Mouse (Mus musculus) hindbrain, embryonic 16.5 days (tissue): ENCODE measurements around the gene Slc6a21. TPM values are rescaled to one million over a fixed set of nuclear protein-coding genes. Genes with fewer than 3 reads are reported as not detected.
A peak's percentile ranks its signal among the peaks of the same experiment; 100 is the strongest.

ENCODE experiments used
- ATAC-seq: fragments of 200-750 bp; cut with Nextera tagmentation; 2 replicates; pipeline ENCODE4 v1.8.0; 2017; ENCODE audit warnings: moderate TSS enrichment, moderate library complexity
- H3K27ac ChIP-seq: fragments of 300-500 bp; sonication (generic); 2 replicates; pipeline ENCODE4 v1.5.1; 2014; ENCODE audit warnings: low read depth, mild to moderate bottlenecking, control low read depth, low read length, moderate library complexity
- H3K27me3 ChIP-seq: fragments of 300-500 bp; sonication (generic); replicated peaks from 2 replicates; pipeline ENCODE4 v1.6.1; 2014; ENCODE audit warnings: low read length; ENCODE audit not compliant: control insufficient read depth, insufficient read depth
- H3K36me3 ChIP-seq: fragments of 300-500 bp; sonication (generic); 2 replicates; pipeline ENCODE4 v1.6.1; 2014; ENCODE audit warnings: mild to moderate bottlenecking, low read length, moderate library complexity, mixed read lengths; ENCODE audit not compliant: control insufficient read depth, insufficient read depth
- H3K4me1 ChIP-seq: fragments of 300-500 bp; sonication (generic); 2 replicates; pipeline ENCODE4 v1.6.1; 2014; ENCODE audit warnings: low read depth, low read length; ENCODE audit not compliant: control insufficient read depth, insufficient read depth
- H3K4me2 ChIP-seq: fragments of 300-500 bp; sonication (generic); 2 replicates; pipeline ENCODE4 v1.6.1; 2014; ENCODE audit warnings: mild to moderate bottlenecking, low read length, control low read depth, moderate library complexity
- H3K4me3 ChIP-seq: fragments of 300-500 bp; sonication (generic); 2 replicates; pipeline ENCODE4 v1.5.1; 2014; ENCODE audit warnings: mild to moderate bottlenecking, low read length, control low read depth, moderate library complexity
- H3K9ac ChIP-seq: fragments of 300-500 bp; sonication (generic); 2 replicates; pipeline ENCODE4 v1.6.1; 2014; ENCODE audit warnings: low read depth, mild to moderate bottlenecking, control low read depth, low read length, moderate library complexity
- H3K9me3 ChIP-seq: fragments of 300-500 bp; sonication (generic); 2 replicates; pipeline ENCODE4 v1.6.1; 2014; ENCODE audit warnings: mild to moderate bottlenecking, low read length, moderate library complexity; ENCODE audit not compliant: control insufficient read depth
- WGBS: fragments of 180-500 bp; shearing (Covaris S2); extraction: QIAGEN DNeasy Blood & Tissue Kit; methylation state at CpG from one replicate; pipeline ENCODE4 v1.1.7; 2014; 5-methylcytosine and 5-hydroxymethylcytosine counted together
- polyA plus RNA-seq: library from polyadenylated mRNA; unstranded; fragments of >200 nt; fragmentation: Nextera tagmentation; extraction: Ambion mirVana; gene quantifications from 2 replicates; pipeline ENCODE4 v1.2.1, GENCODE M21; 2015

Gene Slc6a21
- polyA plus RNA-seq, 1 experiment from 2014 or later, result not detected

DNA sequence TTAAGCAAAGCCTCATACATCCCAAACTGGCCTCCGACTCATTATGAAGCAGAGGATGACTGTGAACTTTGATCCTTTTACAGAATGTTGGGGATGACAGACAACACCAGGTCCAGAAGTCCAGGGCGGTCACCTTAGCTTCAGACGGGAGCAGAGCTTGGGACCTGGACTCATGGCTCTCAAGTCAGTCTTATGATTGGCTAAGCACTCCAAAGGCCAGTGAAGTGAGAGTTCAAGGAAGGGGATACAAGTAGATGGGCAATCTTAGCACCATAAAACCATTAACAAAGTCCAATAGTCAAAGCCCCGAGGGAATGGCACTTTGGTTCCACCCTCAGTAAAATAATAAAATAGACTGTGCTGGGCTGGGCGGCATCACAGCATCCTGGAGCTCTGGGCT is 45.8 kb downstream of the Slc6a21 start:
- no peaks in the 10 kb centered on the region; the same call in 1 of the 2 replicates for H3K9me3 ChIP-seq
- H3K4me2 ChIP-seq, result no peak overlapping the region
- peaks cover 10% of the 10 kb centered on the region; the same call in 1 of the 2 replicates for H3K36me3 ChIP-seq
- no peak overlapping the region for H3K9ac ChIP-seq
- 85% methylated on average over 5 of the region's 5 CpGs for WGBS
- H3K27me3 ChIP-seq, result no peaks in the 10 kb centered on the region
- no peak overlapping the region for H3K27ac ChIP-seq
- no peaks in the 10 kb centered on the region for H3K4me1 ChIP-seq
- no peak for ATAC-seq
- H3K4me3 ChIP-seq, result no peak overlapping the region

GRCm38 (mm10) chr7:45325800-45326199 is 48.5 kb downstream of the Slc6a21 start:
- H3K27ac ChIP-seq, result no peak overlapping the region
- no peak overlapping the region for H3K4me2 ChIP-seq
- H3K4me3 ChIP-seq, result no peak overlapping the region
- no peaks in the 10 kb centered on the region for H3K27me3 ChIP-seq
- ATAC-seq, result no peak
- peaks cover 5% of the 10 kb centered on the region; the same call in 1 of the 2 replicates for H3K36me3 ChIP-seq
- no peaks in the 10 kb centered on the region for H3K4me1 ChIP-seq
- no peak overlapping the region for H3K9ac ChIP-seq
- H3K9me3 ChIP-seq, result no peaks in the 10 kb centered on the region; the same call in 1 of the 2 replicates

- ATAC-seq, result no peak
- Histone ChIP-seq H3K27me3 (no peaks in the 10 kb centered on the region), H3K27ac (no peak overlapping the region), H3K9me3 (no peaks in the 10 kb centered on the region; the same call in 1 of the 2 replicates), H3K36me3 (peaks cover 5% of the 10 kb centered on the region; the same call in 1 of the 2 replicates), H3K4me3 (no peak overlapping the region), H3K4me2 (no peak overlapping the region), H3K4me1 (peaks cover 10% of the 10 kb centered on the region), H3K9ac (no peak overlapping the region)
- WGBS, result 77% methylated on average over 13 of the region's 13 CpGs
Observed at GRCm38 (mm10) chr7:45328841-45329475, 51.6 kb downstream of the Slc6a21 start.

DNA sequence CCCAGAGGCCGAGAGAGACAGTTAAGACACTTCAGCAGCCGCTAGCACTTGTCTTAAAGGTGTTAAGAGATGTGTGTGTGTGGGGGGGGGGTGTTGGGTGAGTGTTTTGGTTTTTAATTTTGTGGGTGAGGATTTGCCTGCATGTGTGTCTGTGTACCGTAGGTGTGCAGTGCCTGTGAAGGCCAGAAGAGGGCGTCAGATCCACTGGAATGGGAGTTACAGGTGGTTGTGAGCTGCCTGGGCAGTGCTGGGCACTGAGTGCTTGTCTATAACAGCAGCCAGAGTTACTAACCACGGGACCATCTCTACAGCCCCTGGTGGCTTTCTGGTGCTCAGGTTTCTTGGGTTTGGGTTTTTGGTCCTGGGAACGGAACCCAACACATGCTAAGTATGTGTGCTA is 54.2 kb downstream of the Slc6a21 start:
- Histone ChIP-seq H3K27me3 (no peaks in the 10 kb centered on the region), H3K27ac (no peak overlapping the region), H3K4me3 (no peak overlapping the region), H3K9ac (no peak overlapping the region), H3K4me1 (peaks cover 10% of the 10 kb centered on the region), H3K4me2 (no peak overlapping the region), H3K9me3 (no peaks in the 10 kb centered on the region), H3K36me3 (no peaks in the 10 kb centered on the region)
- WGBS, result 81% methylated on average over 6 of the region's 6 CpGs
- no peak for ATAC-seq

DNA sequence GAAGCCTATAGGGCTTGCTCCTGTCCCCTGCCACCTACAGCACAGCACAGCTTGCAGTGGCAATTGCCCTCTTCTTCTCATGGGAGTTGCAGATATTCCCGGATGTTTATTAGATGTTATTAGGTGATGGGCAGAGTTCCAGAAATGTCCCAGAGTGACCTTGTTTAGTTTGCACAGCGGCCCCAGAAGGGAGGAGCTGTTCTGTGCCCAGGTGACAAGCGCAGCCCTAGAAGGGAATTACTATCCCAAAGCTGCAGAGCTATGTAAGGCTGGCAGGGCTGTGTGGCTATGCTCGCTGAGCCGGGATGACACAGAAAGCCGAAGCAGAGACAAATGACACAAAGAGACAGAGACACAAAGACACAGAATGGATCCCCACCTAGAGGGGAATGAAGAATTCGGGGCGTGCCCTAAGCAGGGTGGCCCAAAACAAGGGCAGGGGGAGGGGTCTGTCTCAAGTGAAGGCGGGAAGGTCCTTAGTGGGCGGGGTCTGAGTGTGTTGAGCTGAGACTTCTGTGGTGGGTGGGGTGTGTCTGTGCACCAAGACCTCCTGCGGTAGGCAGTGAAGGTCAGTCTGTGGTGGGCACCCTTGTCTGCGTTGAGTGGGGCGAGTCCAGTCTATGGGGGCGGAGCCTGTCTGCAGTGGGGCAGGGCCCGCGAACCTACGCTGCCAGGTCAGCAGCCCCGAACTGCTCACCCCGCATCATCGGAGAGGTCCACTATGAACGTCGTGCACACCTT is 55.5 kb downstream of the Slc6a21 start:
- 1% methylated on average over 22 of the region's 22 CpGs for WGBS
- Histone ChIP-seq H3K9ac (peak overlapping the region; percentile 69), H3K9me3 (no peaks in the 10 kb centered on the region), H3K4me2 (peak overlapping the region; percentile 80), H3K4me3 (peak overlapping the region; percentile 59), H3K36me3 (no peaks in the 10 kb centered on the region), H3K27ac (peak overlapping the region; percentile 69), H3K27me3 (no peaks in the 10 kb centered on the region; the same call in 1 of the 2 replicates), H3K4me1 (peaks cover 10% of the 10 kb centered on the region)
- peak; percentile 69 for ATAC-seq

- Histone ChIP-seq H3K4me2 (peak within 1 kb of the TSS; percentile 80), H3K9ac (peak within 1 kb of the TSS; percentile 69), H3K4me1 (peaks cover 10% of the 10 kb centered on the region), H3K9me3 (no peaks in the 10 kb centered on the region), H3K36me3 (no peaks in the 10 kb centered on the region), H3K27ac (peak within 1 kb of the TSS; percentile 69), H3K4me3 (peak within 1 kb of the TSS; percentile 59), H3K27me3 (no peaks in the 10 kb centered on the region; the same call in 1 of the 2 replicates)
- ATAC-seq, result peak; percentile 75
- under 1% methylated on average over 34 of the region's 38 CpGs for WGBS
Observed at GRCm38 (mm10) chr7:45333431-45333982, 56.2 kb downstream of the Slc6a21 start, which contains the start of gene Trpm4. Gene Trpm4 (minus strand): TSS chr7:45333780.

- Histone ChIP-seq H3K27me3 (no peaks in the 10 kb centered on the region; the same call in 1 of the 2 replicates), H3K4me1 (peaks cover 15% of the 10 kb centered on the region), H3K36me3 (no peaks in the 10 kb centered on the region), H3K4me3 (no peak overlapping the region), H3K4me2 (no peak overlapping the region), H3K27ac (no peak overlapping the region), H3K9ac (no peak overlapping the region), H3K9me3 (no peaks in the 10 kb centered on the region)
- WGBS, result 26% methylated on average over 3 of the region's 3 CpGs
- ATAC-seq, result no peak
Observed at GRCm38 (mm10) chr7:45334605-45335004, 57.3 kb downstream of the Slc6a21 start.

DNA sequence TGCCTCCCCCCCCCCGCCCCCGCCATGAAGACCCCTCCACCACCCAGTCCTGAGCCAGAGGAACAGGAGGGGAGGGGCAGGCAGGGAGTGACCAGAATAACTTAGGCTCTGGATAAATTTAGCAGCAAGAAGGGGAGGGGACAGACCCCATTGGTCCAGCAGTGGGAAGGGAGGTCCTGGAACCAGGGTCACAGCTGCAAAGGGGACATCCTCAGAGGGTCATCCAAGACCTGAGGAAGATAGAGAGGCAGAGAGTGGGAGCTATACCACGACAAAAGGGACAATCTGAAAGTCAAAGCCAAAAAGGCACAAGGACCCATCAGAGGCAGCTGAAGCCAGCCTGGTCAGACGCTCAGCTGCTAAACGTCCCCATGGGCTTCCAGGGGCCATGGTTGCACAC is 57.7 kb downstream of the Slc6a21 start, which contains the start of gene Hrc:
Hrc (plus strand) TSS at position 235 of the 400 bp plus-strand sequence.
- Histone ChIP-seq H3K36me3 (no peaks in the 10 kb centered on the region), H3K27me3 (no peaks in the 10 kb centered on the region; the same call in 1 of the 2 replicates), H3K9ac (no peak within 1 kb of the TSS), H3K4me3 (no peak within 1 kb of the TSS), H3K27ac (no peak within 1 kb of the TSS), H3K9me3 (no peaks in the 10 kb centered on the region), H3K4me1 (peaks cover 19% of the 10 kb centered on the region), H3K4me2 (no peak within 1 kb of the TSS)
- ATAC-seq, result no peak
- WGBS, result 39% methylated on average over 5 of the region's 5 CpGs

- WGBS, result 91% methylated on average over 4 of the region's 4 CpGs
- Histone ChIP-seq H3K36me3 (no peaks in the 10 kb centered on the region), H3K4me3 (no peak overlapping the region), H3K4me1 (peaks cover 21% of the 10 kb centered on the region), H3K9ac (no peak overlapping the region), H3K27me3 (no peaks in the 10 kb centered on the region; the same call in 1 of the 2 replicates), H3K27ac (no peak overlapping the region), H3K4me2 (no peak overlapping the region), H3K9me3 (no peaks in the 10 kb centered on the region)
- ATAC-seq, result no peak
Observed at GRCm38 (mm10) chr7:45336319-45336718, 59.0 kb downstream of the Slc6a21 start.
